18 mouse cellular contexts compared by ENCODE assay signal in the genomic region with DNA sequence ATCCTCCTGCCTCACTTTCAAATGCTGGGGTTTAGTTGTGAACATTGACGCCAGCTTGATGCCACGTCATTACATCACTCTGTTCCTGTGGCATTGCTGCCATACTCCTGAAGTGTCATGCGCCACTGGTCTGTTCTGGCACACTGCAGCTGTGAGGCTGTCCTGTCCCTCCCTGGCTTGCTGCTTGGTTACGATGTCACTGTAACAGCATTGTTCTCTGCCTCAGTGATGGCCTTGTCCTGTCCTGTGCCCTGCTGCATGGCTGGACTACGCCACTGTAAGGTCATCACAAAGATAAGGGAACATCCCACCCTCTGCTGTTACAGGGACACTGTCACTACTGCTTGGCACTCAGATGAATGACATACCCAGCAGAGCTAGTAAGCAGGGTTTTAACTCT. TPM values are rescaled to one million over a fixed set of nuclear protein-coding genes. Genes with fewer than 3 reads are reported as not detected.
DNase-seq lines count a peak whose midpoint lies in the region; ATAC-seq lines count a peak whose summit lies in the region.
"Had no signal": no experiment of that assay in that cellular context is flagged by ENCODE, and none has a peak within 500 bp of the region (broad histone marks: within the 10 kb centered on the region; RNA-seq: fewer than 3 reads in every experiment).

No protein-coding gene starts in this region.

- ATAC-seq in megakaryocyte, adult 5-6 weeks (ENCODE audit: poor library complexity, severe bottlenecking): no peak
- ATAC-seq in granulocyte monocyte progenitor cell, adult 5-6 weeks (replicated peaks; ENCODE audit: poor library complexity, severe bottlenecking): no peak
- ATAC-seq: forebrain, embryonic 15.5 days had no signal

- no peaks in the 10 kb centered on the region for H3K9me3 ChIP-seq in megakaryocyte, embryonic 14.5 days
- H3K9me3 ChIP-seq: embryonic facial prominence, embryonic 12.5 days; forebrain, embryonic 15.5 days; heart, embryonic 13.5 days; hindbrain, embryonic 15.5 days had no signal

- DNase-seq in cerebellum, adult 9-11 months: peak; percentile 4
- DNase-seq in cerebellum, postnatal 25 days: no peak
- DNase-seq in layer of hippocampus, adult 9-10 months (ENCODE audit: low spot score): peak; percentile 16
- DNase-seq in layer of hippocampus, postnatal 25 days (ENCODE audit: extremely low spot score in 1 of 2, low spot score in 1 of 2): no peak
- DNase-seq: adrenal gland, postnatal 10 days; cerebellum, adult 18-20 months; cerebellum, postnatal 14 days; gastrocnemius, postnatal 14 days; heart, postnatal 36 days had no signal

- H3K27me3 ChIP-seq in megakaryocyte, embryonic 14.5 days (replicated peaks): peaks cover 74% of the 10 kb centered on the region
- H3K27me3 ChIP-seq: embryonic facial prominence, embryonic 12.5 days; forebrain, embryonic 15.5 days; hindbrain, embryonic 15.5 days had no signal

- H3K36me3 ChIP-seq in megakaryocyte, embryonic 14.5 days (replicated peaks; ENCODE audit: low read length): no peaks in the 10 kb centered on the region
- H3K36me3 ChIP-seq: embryonic facial prominence, embryonic 12.5 days; forebrain, embryonic 15.5 days; heart, embryonic 13.5 days; hindbrain, embryonic 15.5 days had no signal

- peaks cover 3% of the 10 kb centered on the region; the same call in 1 of the 2 replicates for H3K4me1 ChIP-seq in megakaryocyte, embryonic 14.5 days
- H3K4me1 ChIP-seq: embryonic facial prominence, embryonic 12.5 days; forebrain, embryonic 15.5 days; heart, embryonic 13.5 days; hindbrain, embryonic 15.5 days had no signal

- H3K4me3 ChIP-seq in megakaryocyte, embryonic 14.5 days (replicated peaks): peak overlapping the region; percentile 59
- H3K4me3 ChIP-seq: embryonic facial prominence, embryonic 12.5 days; forebrain, embryonic 15.5 days; heart, embryonic 13.5 days; hindbrain, embryonic 15.5 days had no signal

RNA-seq across cellular contexts. Expression of a gene that starts 48.5 kb away (rescaled TPM):
- total RNA-seq in layer of hippocampus, postnatal 25 days (2021): 1 to 10 TPM; 2.3 to 4.3 TPM
- polyA plus RNA-seq in megakaryocyte, embryonic 14.5 days (2012; ENCODE audit: insufficient read depth, low replicate concordance): not detected in 2 replicates
- total RNA-seq in megakaryocyte, adult 5-6 weeks (2015): not detected in 2 replicates
- not detected in 2 replicates for total RNA-seq in megakaryocyte, adult 5-6 weeks (2017)
- not detected in 2 replicates for total RNA-seq in granulocyte monocyte progenitor cell, adult 5-6 weeks (2014; fragmentation: Nextera tagmentation)
- not detected in 2 replicates for total RNA-seq in granulocyte monocyte progenitor cell, adult 5-6 weeks (2017)
- total RNA-seq: heart, postnatal 36 days had no signal
- polyA plus RNA-seq: C2C12; heart, postnatal 0 days had no signal

RNA-seq across cellular contexts. Expression of a gene that starts 51.9 kb away (rescaled TPM):
- total RNA-seq in layer of hippocampus, postnatal 25 days (2021): 100 to 1,000 TPM; 103 to 109 TPM
- 172 and 218 TPM in 2 replicates for polyA plus RNA-seq in megakaryocyte, embryonic 14.5 days (2012; ENCODE audit: insufficient read depth, low replicate concordance)
- total RNA-seq in megakaryocyte, adult 5-6 weeks (2015): 11.9 and 12.5 TPM in 2 replicates
- total RNA-seq in megakaryocyte, adult 5-6 weeks (2017): 15.4 and 16.9 TPM in 2 replicates
- total RNA-seq in granulocyte monocyte progenitor cell, adult 5-6 weeks (2014; fragmentation: Nextera tagmentation): 40.8 and 56.0 TPM in 2 replicates
- 59.7 and 71.5 TPM in 2 replicates for total RNA-seq in granulocyte monocyte progenitor cell, adult 5-6 weeks (2017)

RNA-seq across cellular contexts. Expression of a gene that starts 57.7 kb away (rescaled TPM):
- total RNA-seq in layer of hippocampus, postnatal 25 days (2021): 1 to 10 TPM; 3.1 to 3.2 TPM
- 0.82 TPM in 1 of 2 replicates, not detected in the other for polyA plus RNA-seq in megakaryocyte, embryonic 14.5 days (2012; ENCODE audit: insufficient read depth, low replicate concordance)
- total RNA-seq in megakaryocyte, adult 5-6 weeks (2015): 0.84 and 3.3 TPM in 2 replicates
- 3.2 and 3.4 TPM in 2 replicates for total RNA-seq in megakaryocyte, adult 5-6 weeks (2017)
- total RNA-seq in granulocyte monocyte progenitor cell, adult 5-6 weeks (2014; fragmentation: Nextera tagmentation): 3.1 TPM in 1 of 2 replicates, not detected in the other
- total RNA-seq in granulocyte monocyte progenitor cell, adult 5-6 weeks (2017): 1.8 and 3.0 TPM in 2 replicates

Comparison
In these comparisons a context has a peak if more than half of its experiments do, and no peak if none do; other contexts are left out.
1. DNase-seq: peak in cerebellum, adult 9-11 months (single experiment) and layer of hippocampus, adult 9-10 months (single experiment); none in cerebellum, postnatal 25 days (0 of 2) and layer of hippocampus, postnatal 25 days (0 of 2).